Mouse (Mus musculus): ENCODE results near the gene Krtcap2. TPM values are rescaled to one million over a fixed set of nuclear protein-coding genes. Genes with fewer than 3 reads are reported as not detected.

Krtcap2 gene
- polyA plus RNA-seq, 1 experiment from 2014 or later: 239 TPM

GRCm38 (mm10) chr3:89294195-89294594, 48.4 kb downstream of the Krtcap2 start:
- Histone ChIP-seq H3K36me3 (ENCODE audit: control insufficient read depth, insufficient read depth, low read length) (no peaks in the 10 kb centered on the region), H3K9ac (ENCODE audit: low read length) (no peak overlapping the region), H3K27ac (replicated peaks in 1 of 2; ENCODE audit: control insufficient read depth in 1 of 2, insufficient read depth in 1 of 2, low read depth in 2 of 2, low read length in 2 of 2) (no peak overlapping the region), H3K4me3 (ENCODE audit: control insufficient read depth in 1 of 2, insufficient read depth in 1 of 2, low read depth in 1 of 2, low read length in 2 of 2) (no peak overlapping the region), H3K9me3 (ENCODE audit: control insufficient read depth, low read length) (no peaks in the 10 kb centered on the region), H3K4me1 (ENCODE audit: control insufficient read depth in 2 of 2, insufficient read depth in 2 of 2, low read length in 2 of 2) (peaks cover 0 to 3% of the 10 kb centered on the region in 2 experiments; a peak in 1 of 4 replicates), H3K27me3 (ENCODE audit: control insufficient read depth, insufficient read depth, low read length) (no peaks in the 10 kb centered on the region), H3K4me2 (ENCODE audit: low read length) (no peak overlapping the region)
- no peak for ATAC-seq (ENCODE audit: insufficient number of reproducible peaks, insufficient read depth, low FRiP score, low read depth)
- WGBS: 78% methylated on average over 5 of the region's 5 CpGs

GRCm38 (mm10) chr3:89295685-89296230, 50.0 kb downstream of the Krtcap2 start:
- H3K9ac ChIP-seq (ENCODE audit: low read length): no peak overlapping the region
- no peak for ATAC-seq (ENCODE audit: insufficient number of reproducible peaks, insufficient read depth, low FRiP score, low read depth)
- no peaks in the 10 kb centered on the region for H3K9me3 ChIP-seq (ENCODE audit: control insufficient read depth, low read length)
- peaks cover 5 to 6% of the 10 kb centered on the region in 2 experiments; a peak in 2 of 4 replicates for H3K4me1 ChIP-seq (ENCODE audit: control insufficient read depth in 2 of 2, insufficient read depth in 2 of 2, low read length in 2 of 2)
- H3K4me3 ChIP-seq (ENCODE audit: control insufficient read depth in 1 of 2, insufficient read depth in 1 of 2, low read depth in 1 of 2, low read length in 2 of 2): no peak overlapping the region
- 77% methylated on average over 8 of the region's 8 CpGs for WGBS
- no peaks in the 10 kb centered on the region for H3K36me3 ChIP-seq (ENCODE audit: control insufficient read depth, insufficient read depth, low read length)
- no peak overlapping the region for H3K4me2 ChIP-seq (ENCODE audit: low read length)
- H3K27ac ChIP-seq (replicated peaks in 1 of 2; ENCODE audit: control insufficient read depth in 1 of 2, insufficient read depth in 1 of 2, low read depth in 2 of 2, low read length in 2 of 2): no peak overlapping the region
- 0 out of 2 replicates have a peak, but pooled peaks cover 4% of the 10 kb centered on the region for H3K27me3 ChIP-seq (ENCODE audit: control insufficient read depth, insufficient read depth, low read length)

GRCm38 (mm10) chr3:89296761-89297396, 51.1 kb downstream of the Krtcap2 start:
- WGBS: 72% methylated on average over 11 of the region's 11 CpGs
- H3K27ac ChIP-seq (replicated peaks in 1 of 2; ENCODE audit: control insufficient read depth in 1 of 2, insufficient read depth in 1 of 2, low read depth in 2 of 2, low read length in 2 of 2): no peak overlapping the region
- ATAC-seq (ENCODE audit: insufficient number of reproducible peaks, insufficient read depth, low FRiP score, low read depth): no peak
- H3K27me3 ChIP-seq (ENCODE audit: control insufficient read depth, insufficient read depth, low read length): 0 out of 2 replicates have a peak, but pooled peaks cover 4% of the 10 kb centered on the region
- no peaks in the 10 kb centered on the region for H3K36me3 ChIP-seq (ENCODE audit: control insufficient read depth, insufficient read depth, low read length)
- peaks cover 5 to 6% of the 10 kb centered on the region in 2 experiments; a peak in 2 of 4 replicates for H3K4me1 ChIP-seq (ENCODE audit: control insufficient read depth in 2 of 2, insufficient read depth in 2 of 2, low read length in 2 of 2)
- no peaks in the 10 kb centered on the region for H3K9me3 ChIP-seq (ENCODE audit: control insufficient read depth, low read length)
- no peak overlapping the region for H3K4me3 ChIP-seq (ENCODE audit: control insufficient read depth in 1 of 2, insufficient read depth in 1 of 2, low read depth in 1 of 2, low read length in 2 of 2)
- no peak overlapping the region for H3K4me2 ChIP-seq (ENCODE audit: low read length)
- H3K9ac ChIP-seq (ENCODE audit: low read length): no peak overlapping the region

- Histone ChIP-seq H3K4me1 (ENCODE audit: control insufficient read depth in 2 of 2, insufficient read depth in 2 of 2, low read length in 2 of 2) (peaks cover 5 to 6% of the 10 kb centered on the region in 2 experiments; a peak in 2 of 4 replicates), H3K9ac (ENCODE audit: low read length) (no peak overlapping the region), H3K9me3 (ENCODE audit: control insufficient read depth, low read length) (no peaks in the 10 kb centered on the region), H3K27ac (replicated peaks in 1 of 2; ENCODE audit: control insufficient read depth in 1 of 2, insufficient read depth in 1 of 2, low read depth in 2 of 2, low read length in 2 of 2) (no peak overlapping the region), H3K4me3 (ENCODE audit: control insufficient read depth in 1 of 2, insufficient read depth in 1 of 2, low read depth in 1 of 2, low read length in 2 of 2) (no peak overlapping the region), H3K4me2 (ENCODE audit: low read length) (peak overlapping the region; percentile 71; the same call in 1 of the 2 replicates), H3K27me3 (ENCODE audit: control insufficient read depth, insufficient read depth, low read length) (0 out of 2 replicates have a peak, but pooled peaks cover 4% of the 10 kb centered on the region), H3K36me3 (ENCODE audit: control insufficient read depth, insufficient read depth, low read length) (no peaks in the 10 kb centered on the region)
- 85% methylated on average over 6 of the region's 6 CpGs for WGBS
- ATAC-seq (ENCODE audit: insufficient number of reproducible peaks, insufficient read depth, low FRiP score, low read depth): no peak
These were observed 53.1 kb downstream of the Krtcap2 start for GRCm38 (mm10) chr3:89298908-89299307.

DNA sequence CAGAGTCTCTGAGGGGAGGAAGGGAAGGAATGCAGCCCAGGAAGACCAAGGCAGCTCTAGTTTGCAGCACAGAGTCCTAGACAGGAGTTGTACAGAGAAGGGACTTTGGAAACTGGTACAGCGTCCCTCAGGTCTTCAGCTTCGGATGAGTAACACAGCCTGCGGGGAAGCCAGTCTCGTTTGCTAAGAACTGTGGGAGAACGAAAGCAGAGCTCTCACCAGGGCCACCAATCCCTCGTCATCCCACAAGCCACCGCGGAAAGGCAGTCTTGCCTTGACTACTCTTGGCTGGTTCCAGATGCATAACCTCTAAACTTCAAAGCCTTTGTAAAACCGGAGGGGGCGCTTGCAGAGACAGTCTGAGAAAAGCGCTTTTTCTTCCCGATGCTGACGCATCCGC, 53.7 kb downstream of the Krtcap2 start:
- H3K4me2 ChIP-seq (ENCODE audit: low read length): peak overlapping the region; percentile 71
- peak overlapping the region; percentile 31 to 34 for H3K4me3 ChIP-seq (ENCODE audit: control insufficient read depth in 1 of 2, insufficient read depth in 1 of 2, low read depth in 1 of 2, low read length in 2 of 2)
- H3K4me1 ChIP-seq (ENCODE audit: control insufficient read depth in 2 of 2, insufficient read depth in 2 of 2, low read length in 2 of 2): peaks cover 5 to 6% of the 10 kb centered on the region in 2 experiments; a peak in 2 of 4 replicates
- H3K9ac ChIP-seq (ENCODE audit: low read length): peak overlapping the region; percentile 63
- no peaks in the 10 kb centered on the region for H3K9me3 ChIP-seq (ENCODE audit: control insufficient read depth, low read length)
- H3K27ac ChIP-seq (replicated peaks in 1 of 2; ENCODE audit: control insufficient read depth in 1 of 2, insufficient read depth in 1 of 2, low read depth in 2 of 2, low read length in 2 of 2): no peak overlapping the region
- 3% methylated on average over 14 of the region's 14 CpGs for WGBS
- ATAC-seq (ENCODE audit: insufficient number of reproducible peaks, insufficient read depth, low FRiP score, low read depth): no peak
- 0 out of 2 replicates have a peak, but pooled peaks cover 4% of the 10 kb centered on the region for H3K27me3 ChIP-seq (ENCODE audit: control insufficient read depth, insufficient read depth, low read length)
- no peaks in the 10 kb centered on the region for H3K36me3 ChIP-seq (ENCODE audit: control insufficient read depth, insufficient read depth, low read length)

MicroRNA genes within 50 kb of the gene (microRNA counts, 519-probe panel; counts per million panel counts)
- microRNA mmu-miR-92b: 322 counts per million, percentile 70 among the panel's probes with 10 or more counts

Small RNAs within 50 kb of the gene (microRNA-seq; reads per million reads assigned to microRNA genes)
- 13.1 reads per million, percentile 25 among the genes with 10 or more reads in this experiment for gene Mir92b

Other genes starting within 250 kb of the Krtcap2 start
- gene Rusc1, start 152.7 kb upstream of the Krtcap2 start, polyA plus RNA-seq (2014; fragmentation: Nextera tagmentation; extraction: Ambion mirVana): 6.8 and 7.5 TPM in 2 replicates
- gene Gm43738, start 144.9 kb upstream of the Krtcap2 start, polyA plus RNA-seq (2014; fragmentation: Nextera tagmentation; extraction: Ambion mirVana): not detected in 2 replicates
- 92.6 and 96.9 TPM in 2 replicates for gene Fdps, start 144.0 kb upstream of the Krtcap2 start, polyA plus RNA-seq (2014; fragmentation: Nextera tagmentation; extraction: Ambion mirVana)
- 0.11 TPM in 1 of 2 replicates, not detected in the other for gene Pklr, start 109.8 kb upstream of the Krtcap2 start, polyA plus RNA-seq (2014; fragmentation: Nextera tagmentation; extraction: Ambion mirVana)
- 0.27 and 0.51 TPM in 2 replicates for gene Hcn3, start 85.8 kb upstream of the Krtcap2 start, polyA plus RNA-seq (2014; fragmentation: Nextera tagmentation; extraction: Ambion mirVana)
- 12.4 and 13.4 TPM in 2 replicates for gene Clk2, start 81.2 kb upstream of the Krtcap2 start, polyA plus RNA-seq (2014; fragmentation: Nextera tagmentation; extraction: Ambion mirVana)
- 68.3 and 74.8 TPM in 2 replicates for gene Scamp3, start 68.5 kb upstream of the Krtcap2 start, polyA plus RNA-seq (2014; fragmentation: Nextera tagmentation; extraction: Ambion mirVana)
- gene Fam189b, start 62.8 kb upstream of the Krtcap2 start, polyA plus RNA-seq (2014; fragmentation: Nextera tagmentation; extraction: Ambion mirVana): 9.1 and 12.8 TPM in 2 replicates
- gene Gba, start 43.0 kb upstream of the Krtcap2 start, polyA plus RNA-seq (2014; fragmentation: Nextera tagmentation; extraction: Ambion mirVana): 33.5 and 34.0 TPM in 2 replicates
- gene Thbs3, start 30.8 kb upstream of the Krtcap2 start, polyA plus RNA-seq (2014; fragmentation: Nextera tagmentation; extraction: Ambion mirVana): 12.9 and 14.5 TPM in 2 replicates
- gene Mtx1, start 18.9 kb upstream of the Krtcap2 start, polyA plus RNA-seq (2014; fragmentation: Nextera tagmentation; extraction: Ambion mirVana): 93.6 and 102 TPM in 2 replicates
- gene Muc1, start 16.9 kb upstream of the Krtcap2 start, polyA plus RNA-seq (2014; fragmentation: Nextera tagmentation; extraction: Ambion mirVana): 0.16 TPM in 1 of 2 replicates, not detected in the other
- 0.85 and 0.95 TPM in 2 replicates for gene Trim46, start 343 bp downstream of the Krtcap2 start, polyA plus RNA-seq (2014; fragmentation: Nextera tagmentation; extraction: Ambion mirVana)
- gene Dpm3, start 13.4 kb downstream of the Krtcap2 start, polyA plus RNA-seq (2014; fragmentation: Nextera tagmentation; extraction: Ambion mirVana): 92.9 and 97.9 TPM in 2 replicates
- gene Slc50a1, start 24.6 kb downstream of the Krtcap2 start, polyA plus RNA-seq (2014; fragmentation: Nextera tagmentation; extraction: Ambion mirVana): 48.2 and 48.9 TPM in 2 replicates
- gene Efna1, start 35.2 kb downstream of the Krtcap2 start, polyA plus RNA-seq (2014; fragmentation: Nextera tagmentation; extraction: Ambion mirVana): 38.4 and 39.7 TPM in 2 replicates
- gene Efna3, start 77.0 kb downstream of the Krtcap2 start, polyA plus RNA-seq (2014; fragmentation: Nextera tagmentation; extraction: Ambion mirVana): 0.78 and 1.1 TPM in 2 replicates
- 6.0 and 6.7 TPM in 2 replicates for gene Efna4, start 92.1 kb downstream of the Krtcap2 start, polyA plus RNA-seq (2014; fragmentation: Nextera tagmentation; extraction: Ambion mirVana)
- gene Adam15, start 104.0 kb downstream of the Krtcap2 start, polyA plus RNA-seq (2014; fragmentation: Nextera tagmentation; extraction: Ambion mirVana): 31.0 and 38.6 TPM in 2 replicates
- not detected in 2 replicates for gene Dcst2, start 116.0 kb downstream of the Krtcap2 start, polyA plus RNA-seq (2014; fragmentation: Nextera tagmentation; extraction: Ambion mirVana)
- 0.16 and 0.18 TPM in 2 replicates for gene Dcst1, start 119.3 kb downstream of the Krtcap2 start, polyA plus RNA-seq (2014; fragmentation: Nextera tagmentation; extraction: Ambion mirVana)
- gene Zbtb7b, start 148.8 kb downstream of the Krtcap2 start, polyA plus RNA-seq (2014; fragmentation: Nextera tagmentation; extraction: Ambion mirVana): 1.3 and 1.8 TPM in 2 replicates
- gene Lenep, start 156.8 kb downstream of the Krtcap2 start, polyA plus RNA-seq (2014; fragmentation: Nextera tagmentation; extraction: Ambion mirVana): not detected in 2 replicates
- gene Flad1, start 165.9 kb downstream of the Krtcap2 start, polyA plus RNA-seq (2014; fragmentation: Nextera tagmentation; extraction: Ambion mirVana): 33.5 and 35.2 TPM in 2 replicates
- 354 and 368 TPM in 2 replicates for gene Cks1b, start 172.4 kb downstream of the Krtcap2 start, polyA plus RNA-seq (2014; fragmentation: Nextera tagmentation; extraction: Ambion mirVana)
- 48.0 and 50.5 TPM in 2 replicates for gene Shc1, start 172.5 kb downstream of the Krtcap2 start, polyA plus RNA-seq (2014; fragmentation: Nextera tagmentation; extraction: Ambion mirVana)
- 24.3 and 27.8 TPM in 2 replicates for gene Pygo2, start 184.2 kb downstream of the Krtcap2 start, polyA plus RNA-seq (2014; fragmentation: Nextera tagmentation; extraction: Ambion mirVana)
- 36.9 and 37.3 TPM in 2 replicates for gene Pbxip1, start 190.7 kb downstream of the Krtcap2 start, polyA plus RNA-seq (2014; fragmentation: Nextera tagmentation; extraction: Ambion mirVana)
- gene Pmvk, start 208.6 kb downstream of the Krtcap2 start, polyA plus RNA-seq (2014; fragmentation: Nextera tagmentation; extraction: Ambion mirVana): 54.3 and 56.8 TPM in 2 replicates